Mouse (Mus musculus) embryo, embryonic 11.5 days (tissue): ENCODE measurements at regions not wholly inside any gene's neighbourhood (a gene's known extent, or its start where the extent isn't known, plus 50 kb on each side); places are given as distances from the start of the nearest gene placed in this dataset.

Experiments used
- DNase-seq: peaks from one replicate; pipeline ENCODE4 v3.0.0-alpha.2; 2012; ENCODE audit warnings: low read depth, low spot score

GRCm38 (mm10) chr14:123081016-123081714 lies 97.3 kb upstream of the Tmtc4 start:
- DNase-seq: no peak

GRCm38 (mm10) chr14:123079733-123080132 lies 95.9 kb upstream of the Tmtc4 start:
- DNase-seq: no peak

- no peak for DNase-seq
Observed at GRCm38 (mm10) chr14:123078804-123079203, 95.0 kb upstream of the Tmtc4 start.

- no peak for DNase-seq
Observed at GRCm38 (mm10) chr14:123066344-123066743, 82.5 kb upstream of the Tmtc4 start.

GRCm38 (mm10) chr14:123065566-123065965 lies 81.7 kb upstream of the Tmtc4 start:
- no peak for DNase-seq

GRCm38 (mm10) chr14:123065136-123065535 lies 81.3 kb upstream of the Tmtc4 start:
- DNase-seq: no peak

GRCm38 (mm10) chr14:123062908-123063307 lies 79.1 kb upstream of the Tmtc4 start:
- DNase-seq: no peak

GRCm38 (mm10) chr14:123056976-123057375 lies 73.1 kb upstream of the Tmtc4 start:
- no peak for DNase-seq

GRCm38 (mm10) chr14:123048451-123048850 lies 64.6 kb upstream of the Tmtc4 start:
- no peak for DNase-seq

- DNase-seq: no peak
Observed at GRCm38 (mm10) chr14:123040046-123040445, 56.2 kb upstream of the Tmtc4 start.

GRCm38 (mm10) chr14:123037444-123037843 lies 53.6 kb upstream of the Tmtc4 start:
- DNase-seq: no peak
